Mouse (Mus musculus): ENCODE measurements around the gene Tppp.
"Not testable (repeated sequence)": the region's sequence is repeated elsewhere in the genome, so short reads cannot be mapped to it uniquely, and the experiment has no call there.

The Tppp gene

GRCm38 (mm10) chr13:74026215-74026614 lies 17.0 kb downstream of the Tppp start:
- DNase-seq: peak; percentile 19

DNA sequence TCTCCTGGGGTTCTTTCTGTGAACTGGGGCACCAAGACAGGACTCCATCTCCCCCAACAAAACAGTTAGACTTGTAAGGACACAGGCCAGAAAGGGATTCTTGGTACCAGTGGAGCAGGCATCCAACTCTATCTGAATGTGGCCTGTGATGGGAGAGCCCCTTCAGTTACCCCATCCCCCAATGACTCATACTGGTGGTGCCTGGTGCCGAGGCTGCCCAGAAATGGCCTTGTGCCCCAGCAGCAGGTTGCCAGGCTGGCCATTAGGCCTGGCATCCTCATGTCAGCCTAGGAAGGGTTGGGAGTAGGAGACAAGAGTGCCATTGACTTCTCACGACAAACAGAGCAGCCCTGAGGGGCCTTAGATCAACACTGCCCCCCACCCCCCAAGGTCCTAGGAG lies 18.9 kb downstream of the Tppp start:
- DNase-seq: no peak

DNA sequence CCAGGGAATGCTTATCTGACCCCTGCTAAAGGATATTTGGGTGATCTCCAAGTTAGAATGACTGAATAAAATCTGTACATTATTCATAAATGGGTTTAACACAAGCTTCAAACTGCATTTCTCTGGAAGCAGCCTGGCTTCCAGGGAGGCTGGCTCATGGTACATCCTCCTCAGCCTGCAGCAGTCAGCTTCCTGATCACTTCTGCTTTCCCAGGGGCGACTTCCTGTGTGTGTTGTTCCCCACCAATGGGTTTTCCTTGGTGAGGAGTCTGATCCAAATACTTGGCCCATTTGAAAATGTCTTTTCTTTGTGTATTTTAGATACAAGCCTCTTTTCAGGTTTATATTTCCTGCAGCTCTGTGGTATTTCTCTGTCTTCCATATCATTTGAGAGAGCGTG lies 19.8 kb downstream of the Tppp start:
- DNase-seq: no peak

DNA sequence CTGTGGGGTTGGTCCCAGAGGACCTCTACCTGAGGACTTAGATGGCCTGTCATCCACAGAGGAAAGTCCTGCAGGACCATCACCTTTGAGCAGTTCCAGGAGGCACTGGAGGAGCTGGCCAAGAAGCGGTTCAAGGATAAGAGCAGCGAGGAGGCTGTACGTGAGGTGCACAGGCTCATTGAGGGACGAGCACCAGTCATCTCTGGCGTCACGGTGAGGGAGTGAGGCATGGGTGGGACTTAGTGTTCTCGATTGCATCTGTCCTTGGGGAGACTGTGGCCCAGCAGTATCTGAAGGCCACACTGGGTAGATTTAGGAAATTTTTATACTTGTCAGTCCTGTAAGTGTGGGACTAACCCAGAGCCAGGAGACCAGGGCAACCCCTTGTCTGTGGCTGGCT lies 21.5 kb downstream of the Tppp start:
- DNase-seq: no peak

GRCm38 (mm10) chr13:74031133-74031532 lies 21.9 kb downstream of the Tppp start:
- DNase-seq: no peak

DNA sequence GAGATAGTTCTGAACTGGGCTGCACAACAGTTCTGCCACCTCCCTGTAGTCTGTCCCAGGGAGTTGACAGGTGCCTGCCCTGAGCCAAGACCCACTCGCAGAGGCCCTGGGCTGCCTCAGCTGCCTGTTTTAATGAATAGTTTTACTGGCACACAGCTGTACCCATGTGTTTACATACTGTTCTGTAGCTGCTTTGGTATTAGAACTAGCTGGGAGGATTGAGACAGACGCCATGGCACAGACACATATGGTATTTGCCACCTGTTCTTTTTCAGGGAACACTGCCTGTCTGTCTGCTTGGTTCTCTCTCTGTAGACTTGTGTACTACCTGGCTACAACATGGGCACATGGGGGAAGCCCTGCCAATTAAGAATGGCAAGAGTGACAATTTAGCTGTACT lies 25.5 kb downstream of the Tppp start:
- DNase-seq: no peak

- no peak for DNase-seq
Measured at GRCm38 (mm10) chr13:74035776-74036175, 26.6 kb downstream of the Tppp start.

DNA sequence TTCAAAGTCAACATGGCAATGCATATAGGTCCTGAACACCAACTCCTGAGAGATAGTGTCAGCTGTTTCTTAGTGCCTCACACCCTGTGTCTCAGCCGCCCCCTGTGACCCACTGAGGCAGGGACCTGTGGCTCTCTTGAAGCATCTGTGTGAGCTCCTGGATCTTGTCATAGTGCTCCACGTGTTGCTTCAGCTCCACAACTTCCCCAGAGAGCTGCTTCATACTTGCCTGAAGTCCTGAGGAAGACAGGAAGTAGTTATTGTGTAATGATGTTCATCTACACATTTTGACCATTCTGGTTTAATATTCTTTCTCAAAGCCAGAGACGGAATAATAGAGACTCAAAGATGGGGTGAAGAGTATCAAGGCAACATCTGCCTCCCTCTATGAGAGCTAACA lies 30.7 kb downstream of the Tppp start:
- no peak for DNase-seq

DNA sequence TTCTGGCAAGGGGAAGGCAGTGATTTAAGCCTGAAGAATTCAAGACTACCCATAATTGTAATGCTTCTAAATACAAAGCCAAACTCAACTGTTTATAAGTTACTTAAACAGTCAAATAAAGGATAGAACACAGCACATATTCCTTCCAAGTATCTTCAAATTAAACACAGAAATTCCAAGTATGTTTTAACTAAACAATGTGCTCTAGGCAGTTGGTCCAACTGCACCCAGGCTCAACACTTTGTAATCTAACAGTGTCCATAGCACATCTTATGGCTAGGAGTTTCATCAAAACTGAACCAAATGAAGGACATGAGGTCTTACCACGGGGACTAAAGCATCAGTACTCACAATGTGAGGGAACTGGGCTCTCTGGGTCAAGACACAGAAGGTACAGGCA lies 47.0 kb downstream of the Tppp start:
- no peak for DNase-seq

DNA sequence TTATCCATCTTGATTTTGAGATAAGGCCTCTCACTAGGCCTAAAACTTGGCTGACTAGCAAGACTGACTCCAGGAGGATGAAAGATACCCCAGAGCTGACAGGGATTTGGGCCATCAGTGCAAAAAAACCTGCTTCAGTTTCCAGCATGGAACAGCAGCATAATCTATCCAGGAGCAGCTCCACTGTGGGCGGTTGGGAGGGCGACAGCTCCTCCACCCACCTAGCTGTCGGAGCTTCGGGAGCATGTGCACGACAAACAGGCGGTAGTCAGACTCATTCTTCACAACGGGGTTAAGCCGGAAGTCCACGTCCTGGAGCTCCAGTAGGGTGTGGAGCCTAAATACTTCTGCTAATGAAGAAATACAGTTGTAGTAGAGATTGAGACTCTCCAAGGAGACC lies 48.9 kb downstream of the Tppp start:
- no peak for DNase-seq

DNA sequence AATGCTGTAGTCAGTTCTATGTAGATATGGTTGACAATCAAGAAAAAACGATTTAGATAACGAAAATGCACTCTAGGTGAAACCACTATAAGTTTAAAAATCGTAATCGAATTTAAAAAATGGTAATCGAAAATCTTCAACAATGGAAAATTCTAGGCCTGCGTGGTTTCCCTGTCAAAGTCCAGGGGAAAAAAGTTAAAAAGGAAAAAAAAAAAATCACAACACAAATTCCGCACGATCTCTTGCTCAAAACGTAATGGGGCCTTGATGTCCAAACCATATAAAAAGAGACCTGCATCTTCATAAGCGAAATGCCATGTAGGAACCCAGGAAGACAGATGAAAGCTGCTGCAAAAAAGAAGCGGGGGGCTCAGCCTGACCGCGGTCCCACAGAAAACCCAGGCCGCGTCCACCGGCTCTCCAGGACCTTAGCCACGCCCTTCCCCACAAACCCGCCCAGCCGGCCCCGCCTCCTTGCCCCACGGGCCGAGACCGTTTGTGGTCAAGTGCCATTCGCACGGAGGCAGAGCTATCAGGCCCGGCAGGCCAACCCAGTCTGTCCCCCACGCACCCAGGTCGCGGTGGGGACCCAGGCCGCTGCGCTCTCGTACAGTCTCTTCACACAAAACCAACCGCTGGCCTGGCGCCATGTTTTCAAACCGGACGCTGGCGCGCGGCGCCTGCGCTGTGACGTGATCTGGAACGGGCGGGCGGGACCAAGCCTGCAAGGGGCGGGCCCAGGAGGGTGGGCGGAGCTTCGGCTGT lies 52.6 kb downstream of the Tppp start, which contains the start of gene Cep72:
Cep72 (minus strand) TSS at position 687 of the 765 bp plus-strand sequence.
- peak; percentile 97 for DNase-seq

DNA sequence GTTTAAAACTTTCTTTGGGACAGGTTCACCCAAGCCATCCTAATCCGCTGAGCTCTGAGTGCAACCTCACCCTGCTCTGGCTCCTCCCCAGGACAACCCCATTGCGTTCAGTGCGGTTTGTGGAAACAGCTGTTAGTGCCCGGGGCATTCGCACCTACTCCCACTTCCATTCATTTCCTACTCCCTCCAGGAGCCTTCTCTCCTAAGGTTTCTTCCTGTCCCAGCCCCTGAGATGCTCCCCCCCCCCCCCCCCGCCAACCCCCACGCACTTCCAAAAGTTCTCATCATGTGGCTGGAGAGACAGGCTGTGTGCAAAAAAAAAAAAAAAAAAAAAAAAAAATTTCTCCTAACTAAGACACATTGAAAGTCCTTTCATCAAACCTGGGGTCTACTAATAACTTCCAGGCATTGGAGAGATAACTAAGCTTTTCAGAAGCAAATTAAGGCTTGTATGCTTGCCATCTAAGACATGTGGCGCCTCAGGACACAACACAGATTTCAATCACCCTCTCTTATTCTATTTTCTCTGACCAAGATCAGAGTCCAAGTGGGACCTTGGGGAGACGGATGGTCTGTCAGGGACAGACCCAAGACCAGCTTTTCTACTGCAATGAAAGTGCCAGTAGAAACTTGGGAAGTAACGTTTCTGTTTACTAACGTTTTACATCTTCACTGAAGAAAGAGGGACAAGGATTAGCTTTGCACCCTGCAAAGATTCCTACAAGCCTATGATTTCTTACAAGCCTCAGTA lies 53.3 kb downstream of the Tppp start:
- DNase-seq: no peak

GRCm38 (mm10) chr13:74063340-74064050 lies 54.3 kb downstream of the Tppp start:
- DNase-seq: no peak

- no peak for DNase-seq
Measured at GRCm38 (mm10) chr13:74066576-74066975, 57.4 kb downstream of the Tppp start.

GRCm38 (mm10) chr13:74071244-74071643 lies 62.0 kb downstream of the Tppp start:
- not testable (repeated sequence) for DNase-seq

DNA sequence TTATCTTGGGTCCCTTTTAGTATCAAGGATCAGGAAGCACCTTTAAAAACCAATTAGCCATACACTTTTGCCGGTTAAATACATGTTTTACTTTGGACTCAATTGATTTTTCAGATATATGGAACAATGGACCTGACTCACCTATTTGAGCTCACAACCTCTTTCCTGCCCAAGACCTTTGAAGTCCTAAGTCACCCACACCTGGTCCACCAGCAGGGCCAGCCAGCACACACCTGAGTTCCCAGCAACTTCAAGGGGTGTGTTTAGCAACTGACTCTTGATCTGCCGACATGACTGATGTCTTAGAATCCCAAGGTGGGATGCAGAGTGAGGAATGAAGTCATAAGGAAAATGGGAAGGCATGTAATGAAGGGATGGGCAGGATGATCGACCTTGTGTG lies 62.5 kb downstream of the Tppp start:
- no peak for DNase-seq

GRCm38 (mm10) chr13:74073369-74073768 lies 64.2 kb downstream of the Tppp start:
- DNase-seq: no peak
